Mouse (Mus musculus): Measurements from ENCODE around the gene Wwox. TPM values are rescaled to one million over a fixed set of nuclear protein-coding genes. Genes with fewer than 3 reads are reported as not detected.

Wwox gene
- total and polyA plus RNA-seq, 3 experiments = 7.8 to 11.5 (median 9.1) TPM

DNA sequence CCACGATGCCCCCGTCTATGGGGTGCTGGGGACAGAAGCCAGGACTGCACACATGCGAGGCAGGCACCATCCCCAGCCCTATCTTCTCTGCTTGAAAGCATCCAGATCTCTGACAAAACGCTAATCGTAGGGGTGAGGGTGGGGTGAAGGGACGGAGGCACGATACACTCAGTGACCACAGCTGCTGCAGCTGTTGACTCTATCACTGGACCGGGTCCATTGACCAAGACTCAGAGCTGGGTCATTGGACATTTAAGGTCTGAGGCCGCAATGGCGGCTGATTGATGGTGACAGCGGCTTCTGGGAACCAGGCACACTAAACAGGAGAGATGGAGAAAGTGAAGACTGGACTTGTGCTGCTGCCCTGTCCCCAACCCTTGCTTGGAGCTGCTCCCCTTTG, 768.0 kb downstream of the Wwox start:
- no peaks in the 10 kb centered on the region for H3K36me3 ChIP-seq (replicated peaks in 1 of 2; ENCODE audit: control insufficient read depth in 1 of 2, insufficient read depth in 1 of 2, low read length in 1 of 2)
- DNase-seq (ENCODE audit: extremely low read depth) = no peak
- no peaks in the 10 kb centered on the region for H3K9me3 ChIP-seq (replicated peaks; ENCODE audit: low read length)
- peaks cover 41% of the 10 kb centered on the region for H3K27me3 ChIP-seq (replicated peaks)
- H3K4me1 ChIP-seq (ENCODE audit: control insufficient read depth in 1 of 2, insufficient read depth in 2 of 2) = no peaks in the 10 kb centered on the region
- no peak overlapping the region for H3K27ac ChIP-seq (ENCODE audit: insufficient read depth, low read depth)
- H3K79me2 ChIP-seq (replicated peaks; ENCODE audit: control insufficient read depth, extremely low read depth, insufficient read depth, poor library complexity, severe bottlenecking) = no peaks in the 10 kb centered on the region
- TF ChIP-seq CTCF (conservative IDR thresholded peaks at IDR 0.05 in 1 of 2, IDR thresholded peaks at IDR 0.05 in 1 of 2; ENCODE audit: low read depth in 2 of 2, low read length in 2 of 2) = no peak
- TF ChIP-seq ZKSCAN1 (IDR thresholded peaks at IDR 0.05; ENCODE audit: borderline replicate concordance, low read depth, low read length) = no peak
- TF ChIP-seq NRF1 (IDR thresholded peaks at IDR 0.05; ENCODE audit: low read depth, low read length) = no peak
- no peak for TF ChIP-seq RCOR1 (conservative IDR thresholded peaks at IDR 0.05; ENCODE audit: low read depth, low read length)
- no peak for TF ChIP-seq BHLHE40 (IDR thresholded peaks at IDR 0.05; ENCODE audit: low read depth, low read length)
- dilution Hi-C loops (cut with MboI; ENCODE audit: extremely low pct_ligation_motif_present, extremely low pct_unique_long_range_greater_than_20kb, low sequenced_read_pairs) (no loop called here), in situ Hi-C loops (cut with MboI; ENCODE audit: low pct_ligation_motif_present, low pct_unique_long_range_greater_than_20kb, low sequenced_read_pairs) (no loop called here)
- H3K4me2 ChIP-seq (ENCODE audit: insufficient read depth, low read depth, poor library complexity, severe bottlenecking) = no peak overlapping the region
- no peak overlapping the region for H3K4me3 ChIP-seq (replicated peaks in 1 of 3; ENCODE audit: low read depth in 2 of 3, low read length in 2 of 3, poor library complexity in 1 of 3)
- no peak overlapping the region for H3K9ac ChIP-seq (ENCODE audit: insufficient read depth, low read depth)

GRCm38 (mm10) chr8:115208415-115209192, 769.1 kb downstream of the Wwox start:
- in situ Hi-C loops (cut with MboI; ENCODE audit: low pct_ligation_motif_present, low pct_unique_long_range_greater_than_20kb, low sequenced_read_pairs) = no loop called here

GRCm38 (mm10) chr8:115210014-115210413, 770.6 kb downstream of the Wwox start:
- peaks cover 43% of the 10 kb centered on the region for H3K27me3 ChIP-seq (replicated peaks)
- no peaks in the 10 kb centered on the region for H3K79me2 ChIP-seq (replicated peaks; ENCODE audit: control insufficient read depth, extremely low read depth, insufficient read depth, poor library complexity, severe bottlenecking)
- TF ChIP-seq CHD2 (IDR thresholded peaks at IDR 0.05; ENCODE audit: low read length) (no peak), CTCF (conservative IDR thresholded peaks at IDR 0.05 in 1 of 2, IDR thresholded peaks at IDR 0.05 in 1 of 2; ENCODE audit: low read depth in 2 of 2, low read length in 2 of 2) (no peak), SMC3 (IDR thresholded peaks at IDR 0.05; ENCODE audit: low read depth, low read length) (no peak), GABPA (IDR thresholded peaks at IDR 0.05; ENCODE audit: insufficient replicate concordance, low read depth, low read length) (no peak), MXI1 (IDR thresholded peaks at IDR 0.05; ENCODE audit: low read depth, low read length) (no peak), BHLHE40 (IDR thresholded peaks at IDR 0.05; ENCODE audit: low read depth, low read length) (no peak), NRF1 (IDR thresholded peaks at IDR 0.05; ENCODE audit: low read depth, low read length) (no peak), MAZ (IDR thresholded peaks at IDR 0.05; ENCODE audit: low read depth, low read length) (no peak), UBTF (IDR thresholded peaks at IDR 0.05; ENCODE audit: low read depth, low read length) (no peak), MAX (IDR thresholded peaks at IDR 0.05; ENCODE audit: low read length) (no peak), ETS1 (conservative IDR thresholded peaks at IDR 0.05; ENCODE audit: low read depth, low read length) (no peak), MAFK (IDR thresholded peaks at IDR 0.05; ENCODE audit: insufficient replicate concordance, low read length) (no peak), PAX5 (IDR thresholded peaks at IDR 0.05; ENCODE audit: low read length) (no peak), MEF2A (IDR thresholded peaks at IDR 0.05; ENCODE audit: borderline replicate concordance, low read depth, low read length) (no peak), SIN3A (IDR thresholded peaks at IDR 0.05; ENCODE audit: low read length) (no peak), CHD1 (IDR thresholded peaks at IDR 0.05; ENCODE audit: low read depth, low read length) (no peak)
- H3K27ac ChIP-seq (ENCODE audit: insufficient read depth, low read depth) = no peak overlapping the region
- dilution Hi-C loops (cut with MboI; ENCODE audit: extremely low pct_ligation_motif_present, extremely low pct_unique_long_range_greater_than_20kb, low sequenced_read_pairs) = no loop called here
- no peak overlapping the region for H3K9ac ChIP-seq (ENCODE audit: insufficient read depth, low read depth)
- no peak overlapping the region for H3K4me2 ChIP-seq (ENCODE audit: insufficient read depth, low read depth, poor library complexity, severe bottlenecking)
- no peak overlapping the region for H3K4me3 ChIP-seq (replicated peaks in 1 of 3; ENCODE audit: low read depth in 2 of 3, low read length in 2 of 3, poor library complexity in 1 of 3)
- no peaks in the 10 kb centered on the region for H3K4me1 ChIP-seq (ENCODE audit: control insufficient read depth in 1 of 2, insufficient read depth in 2 of 2)
- no peak for DNase-seq (ENCODE audit: extremely low read depth)
- in situ Hi-C loops (cut with MboI; ENCODE audit: low pct_ligation_motif_present, low pct_unique_long_range_greater_than_20kb, low sequenced_read_pairs) = no loop called here
- H3K9me3 ChIP-seq (replicated peaks; ENCODE audit: low read length) = no peaks in the 10 kb centered on the region
- H3K36me3 ChIP-seq (replicated peaks in 1 of 2; ENCODE audit: control insufficient read depth in 1 of 2, insufficient read depth in 1 of 2, low read length in 1 of 2) = no peaks in the 10 kb centered on the region

More at GRCm38 (mm10) chr8:115208415-115209192, 769.1 kb downstream of the Wwox start:
- DNase-seq (ENCODE audit: extremely low read depth) = no peak
- Histone ChIP-seq H3K9me3 (replicated peaks; ENCODE audit: low read length) (no peaks in the 10 kb centered on the region), H3K27ac (ENCODE audit: insufficient read depth, low read depth) (no peak overlapping the region), H3K79me2 (replicated peaks; ENCODE audit: control insufficient read depth, extremely low read depth, insufficient read depth, poor library complexity, severe bottlenecking) (no peaks in the 10 kb centered on the region), H3K4me2 (ENCODE audit: insufficient read depth, low read depth, poor library complexity, severe bottlenecking) (no peak overlapping the region), H3K9ac (ENCODE audit: insufficient read depth, low read depth) (no peak overlapping the region), H3K36me3 (replicated peaks in 1 of 2; ENCODE audit: control insufficient read depth in 1 of 2, insufficient read depth in 1 of 2, low read length in 1 of 2) (no peaks in the 10 kb centered on the region), H3K27me3 (replicated peaks) (peaks cover 43% of the 10 kb centered on the region), H3K4me3 (replicated peaks in 1 of 3; ENCODE audit: low read depth in 2 of 3, low read length in 2 of 3, poor library complexity in 1 of 3) (no peak overlapping the region), H3K4me1 (ENCODE audit: control insufficient read depth in 1 of 2, insufficient read depth in 2 of 2) (no peaks in the 10 kb centered on the region)
- TF ChIP-seq EP300 (IDR thresholded peaks at IDR 0.05; ENCODE audit: low read length) (no peak), NELFE (IDR thresholded peaks at IDR 0.05; ENCODE audit: low read depth, low read length) (no peak), ZNF384 (IDR thresholded peaks at IDR 0.05; ENCODE audit: low read depth, low read length) (no peak), JUND (conservative IDR thresholded peaks at IDR 0.05; ENCODE audit: low read depth, low read length) (no peak), PAX5 (IDR thresholded peaks at IDR 0.05; ENCODE audit: low read length) (no peak), ZC3H11A (IDR thresholded peaks at IDR 0.05; ENCODE audit: low read depth, low read length) (no peak), E2F4 (IDR thresholded peaks at IDR 0.05; ENCODE audit: insufficient replicate concordance, low read depth, low read length) (no peak), MAZ (IDR thresholded peaks at IDR 0.05; ENCODE audit: low read depth, low read length) (no peak), POLR2A (IDR thresholded peaks at IDR 0.05; ENCODE audit: low read depth, low read length) (no peak)
- dilution Hi-C loops (cut with MboI; ENCODE audit: extremely low pct_ligation_motif_present, extremely low pct_unique_long_range_greater_than_20kb, low sequenced_read_pairs) = no loop called here
